Mouse (Mus musculus) frontal cortex, postnatal 36 days (tissue): ENCODE data around the gene Slc51a.
A peak's percentile ranks its signal among the peaks of the same experiment; 100 is the strongest.
"Not testable (repeated sequence)": the region's sequence is repeated elsewhere in the genome, so short reads cannot be mapped to it uniquely, and the experiment has no call there.

Source experiments
- DNase-seq, 2 experiments: peaks; one replicate each; pipeline ENCODE4 v3.0.0; 2022; ENCODE audit warnings: low spot score in 2 of 2

Slc51a gene

DNA sequence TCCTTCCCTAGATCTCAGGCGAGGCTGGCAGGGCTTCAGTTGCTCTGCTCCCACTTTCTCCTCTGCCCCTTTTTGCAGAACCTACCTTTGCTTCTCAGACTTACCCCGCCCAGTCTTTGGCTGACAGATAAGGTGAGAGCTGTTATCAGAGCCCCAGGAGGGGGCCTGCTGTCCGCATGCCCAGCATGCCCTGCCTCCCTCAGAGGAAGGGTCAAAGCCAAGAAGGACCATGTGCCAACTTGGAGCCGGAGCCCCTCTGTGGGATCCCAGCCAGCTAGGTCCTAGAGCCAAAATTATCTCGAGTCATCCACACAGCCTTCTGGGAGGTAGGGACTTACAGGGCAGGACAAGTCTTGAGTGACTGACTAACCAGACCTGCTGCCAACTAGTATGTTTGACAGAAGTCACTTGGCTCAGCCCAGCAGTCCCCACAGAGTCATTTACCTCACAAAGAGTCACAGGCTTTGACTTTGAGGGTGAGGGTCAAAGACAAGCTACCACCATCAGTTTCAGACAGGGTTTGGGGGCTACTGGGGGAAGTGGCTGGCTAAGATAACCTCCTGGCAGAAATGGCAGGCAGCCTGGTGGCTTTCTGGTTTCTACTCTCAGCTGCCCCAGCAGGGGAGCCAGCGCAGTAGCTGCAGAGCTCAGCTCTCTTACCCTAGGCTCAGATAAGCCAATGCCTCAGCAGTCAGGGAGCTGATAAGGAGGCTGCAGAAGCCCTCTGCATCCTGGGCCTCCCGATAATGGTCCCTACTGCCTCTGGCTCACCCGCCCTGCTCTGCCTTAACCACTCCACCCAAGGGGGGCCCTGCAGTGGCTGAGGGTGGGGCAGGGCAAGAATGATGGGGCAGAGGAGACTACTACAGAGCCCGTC is 21.6 kb upstream of the Slc51a start:
- no peak for DNase-seq

DNA sequence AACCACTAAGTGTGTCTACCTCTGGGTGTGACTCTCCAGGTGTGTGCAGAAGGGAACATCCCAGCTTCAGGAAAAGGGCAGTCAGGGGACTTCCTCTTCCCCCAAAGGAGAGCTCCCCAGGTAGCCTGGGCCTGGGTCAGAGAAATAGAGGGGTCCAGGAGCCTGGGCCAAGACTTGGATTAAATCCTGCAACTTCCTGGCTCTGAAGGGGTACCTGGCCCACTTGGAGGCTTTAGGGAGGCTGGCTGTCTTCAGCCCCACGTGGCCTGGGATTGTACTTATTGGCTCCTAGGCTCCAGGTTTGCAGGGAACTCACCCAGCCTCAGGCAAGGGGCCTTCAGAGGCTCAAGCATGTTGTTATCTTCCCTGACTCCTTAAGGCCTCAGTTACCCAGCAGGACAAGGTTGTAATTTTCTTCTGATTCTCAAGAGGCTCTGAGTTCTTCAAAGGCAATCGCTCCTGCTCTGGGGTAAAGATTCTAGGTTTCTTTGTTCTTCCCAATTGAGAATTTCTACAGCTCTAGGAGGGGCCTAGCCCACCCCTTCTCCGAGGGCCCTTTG is 20.9 kb upstream of the Slc51a start:
- no peak for DNase-seq

DNA sequence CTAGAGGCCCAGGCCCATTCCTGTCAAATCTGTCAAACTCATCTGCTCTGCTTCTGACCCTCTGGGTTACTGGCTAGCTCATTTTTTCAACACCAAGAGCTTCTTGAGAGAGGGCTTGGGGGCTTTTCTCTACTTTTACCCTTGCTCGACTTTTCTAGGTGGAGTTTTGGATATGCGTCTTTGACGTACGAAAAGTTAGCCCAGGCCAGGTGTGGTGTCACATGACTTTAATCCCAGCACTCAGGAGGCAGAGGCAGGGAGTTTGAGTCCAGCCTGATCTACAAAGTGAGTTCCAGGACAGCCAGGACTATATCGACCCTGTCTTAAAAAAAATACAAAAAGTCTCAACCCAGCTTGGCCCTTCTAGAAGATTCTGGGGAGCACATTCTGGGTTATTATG is 20.4 kb upstream of the Slc51a start:
- no peak for DNase-seq

DNA sequence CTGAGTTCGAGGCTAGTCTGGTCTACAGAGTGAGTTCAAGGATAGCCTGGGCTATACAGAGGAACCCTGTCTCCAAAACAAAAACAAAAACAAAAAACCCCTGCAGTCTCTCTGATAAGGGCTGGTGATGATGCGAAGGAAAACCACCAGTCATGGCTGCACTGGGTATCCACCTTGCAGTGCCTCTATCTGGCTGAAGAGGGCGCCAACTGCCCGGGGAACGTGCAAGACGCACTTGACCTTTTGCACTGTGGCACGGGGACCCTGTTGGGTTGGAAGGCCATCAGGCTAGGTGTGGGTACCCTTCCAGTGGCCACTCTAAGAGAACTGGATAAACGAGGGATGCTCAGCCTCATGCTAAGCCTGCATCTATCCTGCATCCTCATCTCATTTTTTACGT is 19.7 kb upstream of the Slc51a start:
- DNase-seq: peak; percentile 68 to 69

DNA sequence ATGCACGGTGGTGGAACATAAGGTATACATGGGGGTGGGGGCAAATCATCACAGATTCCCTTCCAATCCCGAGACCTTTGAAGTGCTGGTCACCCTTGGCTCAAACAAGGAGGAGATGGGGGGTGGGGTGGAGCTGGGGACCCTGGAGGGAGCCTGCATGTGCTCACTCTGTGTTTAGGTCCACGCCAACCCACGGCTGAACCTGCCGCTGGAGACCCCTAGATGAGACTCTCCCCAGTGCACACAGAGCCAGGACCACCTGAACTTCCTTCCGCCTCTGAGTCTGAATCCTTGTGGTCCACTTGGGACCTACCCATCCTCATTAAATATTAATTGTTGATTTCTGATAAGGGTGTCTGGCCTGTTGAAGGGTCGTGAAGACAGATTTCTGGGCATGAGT is 19.2 kb upstream of the Slc51a start:
- no peak for DNase-seq

DNA sequence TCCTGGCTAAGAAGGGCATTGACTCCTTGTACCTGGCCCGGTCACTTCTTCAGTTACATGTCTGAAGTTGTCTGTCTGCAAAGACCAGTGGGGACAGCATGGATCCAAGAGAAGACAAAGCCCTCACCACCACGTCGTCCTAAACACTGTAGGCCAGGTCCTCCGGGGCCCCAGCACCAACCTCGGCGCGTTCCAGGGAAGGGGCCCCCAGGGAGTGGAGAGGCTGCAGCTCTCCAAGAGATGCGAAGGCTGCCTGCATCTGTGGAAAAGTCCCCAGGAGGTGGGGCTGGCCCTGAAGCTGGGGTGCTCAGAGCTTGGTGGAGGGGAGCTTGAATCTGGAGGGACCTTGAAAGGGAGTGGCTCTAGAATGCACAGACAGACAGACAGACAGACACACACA is 18.6 kb upstream of the Slc51a start:
- DNase-seq: no peak

DNA sequence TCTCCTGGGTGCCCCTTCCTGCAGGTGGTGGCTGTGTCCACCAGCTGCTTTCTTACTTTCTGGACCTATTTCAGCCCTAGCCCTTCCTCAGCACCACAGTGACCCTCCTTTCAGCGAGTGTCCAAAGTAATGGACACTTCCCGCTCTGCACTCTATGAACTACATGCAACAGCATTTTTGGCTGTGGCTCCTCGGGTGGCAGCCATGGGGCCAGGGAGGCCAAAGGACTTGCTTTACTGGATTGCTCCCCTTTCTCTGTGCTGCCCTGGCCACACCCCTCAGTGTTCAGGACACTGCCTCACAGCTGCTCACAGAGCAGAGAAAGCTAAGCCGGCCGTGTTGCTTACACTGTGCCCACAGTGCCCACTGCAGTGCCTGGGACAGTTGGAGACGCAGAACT is 16.0 kb upstream of the Slc51a start:
- no peak for DNase-seq

DNA sequence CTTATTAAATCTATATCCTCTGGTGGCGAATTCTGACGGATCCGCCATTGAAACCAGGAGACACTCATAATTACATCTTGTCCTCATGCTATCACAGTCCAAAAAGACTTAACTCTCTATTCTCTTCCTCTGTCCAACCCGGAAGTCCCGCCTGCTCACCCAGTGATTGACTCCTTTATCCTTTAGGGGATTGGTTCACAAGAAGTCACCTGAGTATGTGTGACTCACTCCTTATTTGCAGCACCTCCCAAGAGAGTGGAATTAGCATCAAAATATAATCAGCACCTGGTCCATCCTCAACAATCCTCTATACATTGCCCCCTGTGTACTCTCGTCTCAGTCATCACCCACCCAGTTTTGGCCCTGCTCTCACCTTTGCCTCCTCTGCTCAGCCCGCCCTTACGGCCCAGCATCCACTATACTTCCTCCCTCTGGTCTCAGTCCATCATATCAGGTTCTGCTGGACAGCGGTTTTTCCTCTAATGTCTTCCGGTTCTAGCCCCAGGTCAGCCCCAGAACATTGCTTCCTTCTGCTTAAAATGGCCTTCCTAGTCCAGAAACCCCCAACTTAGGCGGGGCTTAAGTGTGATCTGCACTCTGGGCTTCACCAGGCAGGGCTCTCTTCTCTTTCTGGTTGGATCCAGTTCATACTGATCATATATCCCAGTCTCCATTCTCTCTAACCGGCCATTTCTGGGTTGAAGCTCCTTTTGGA is 15.1 kb upstream of the Slc51a start:
- no peak for DNase-seq

DNA sequence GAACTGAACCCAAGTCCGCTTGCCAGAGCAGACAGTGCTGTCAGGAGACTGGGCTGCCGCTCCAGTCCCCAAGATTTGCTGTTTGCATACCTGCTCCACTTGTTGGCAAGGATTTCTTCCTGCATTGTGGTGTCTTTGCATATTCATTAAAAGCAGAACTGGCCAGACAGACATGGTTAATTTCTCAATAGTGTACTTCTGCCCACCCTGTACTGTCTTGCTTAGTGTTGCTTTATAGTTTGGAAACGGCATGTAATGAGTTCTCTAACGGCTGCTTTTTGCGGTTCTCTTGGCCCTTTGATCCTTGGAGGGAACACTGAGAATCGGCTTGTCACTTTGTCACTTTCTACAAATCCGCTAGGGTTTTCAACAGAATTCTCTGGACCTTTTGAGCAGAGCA is 13.8 kb upstream of the Slc51a start:
- no peak for DNase-seq

DNA sequence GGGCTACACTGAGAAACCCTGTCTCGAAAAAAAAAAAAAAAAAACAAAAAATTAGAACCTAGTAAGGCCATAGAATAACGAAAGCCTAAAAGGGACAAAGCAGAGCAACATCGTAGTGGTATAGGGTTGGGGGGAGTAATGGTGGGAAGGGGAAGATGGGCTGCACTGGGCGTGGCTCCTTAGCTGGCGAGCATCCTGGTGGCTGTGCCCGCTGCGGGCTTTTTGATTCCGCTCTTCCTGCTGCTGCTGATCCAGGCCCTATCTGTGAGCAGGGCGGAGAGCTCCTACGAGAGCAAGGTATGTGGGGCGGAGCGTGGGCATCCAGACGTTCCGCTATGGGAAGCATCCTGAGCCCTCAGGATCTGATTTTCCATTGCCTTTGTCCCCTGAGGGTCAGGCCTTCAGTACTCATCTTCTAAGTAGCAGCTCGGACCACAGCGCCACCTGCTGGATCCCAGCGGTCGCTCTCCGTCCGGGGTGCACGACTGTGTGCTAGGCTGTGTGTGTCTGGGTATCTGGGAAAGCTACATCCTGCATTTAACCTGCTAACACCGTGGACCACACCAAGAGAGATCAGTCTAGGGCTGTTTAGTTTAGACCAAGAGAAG is 11.9 kb upstream of the Slc51a start:
- peak; percentile 85 to 91 for DNase-seq

DNA sequence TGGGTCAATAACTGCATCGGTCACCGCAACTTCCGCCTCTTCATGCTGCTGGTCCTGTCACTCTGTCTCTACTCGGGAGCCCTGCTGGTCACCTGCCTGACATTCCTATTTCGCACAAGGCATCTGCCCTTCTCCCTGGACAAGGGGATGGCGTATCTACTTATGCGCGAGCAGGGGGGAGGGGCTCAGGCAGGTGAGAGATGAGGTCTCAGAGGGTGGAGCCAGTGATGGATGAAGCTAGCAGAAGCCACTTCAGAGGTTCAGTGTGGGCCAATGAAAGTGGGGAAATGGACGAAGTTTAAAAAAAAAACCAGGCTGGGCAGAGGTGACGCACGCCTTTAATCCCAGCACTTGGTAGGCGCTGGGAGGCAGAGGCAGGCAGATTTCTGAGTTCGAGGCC is 11.3 kb upstream of the Slc51a start:
- no peak for DNase-seq

DNA sequence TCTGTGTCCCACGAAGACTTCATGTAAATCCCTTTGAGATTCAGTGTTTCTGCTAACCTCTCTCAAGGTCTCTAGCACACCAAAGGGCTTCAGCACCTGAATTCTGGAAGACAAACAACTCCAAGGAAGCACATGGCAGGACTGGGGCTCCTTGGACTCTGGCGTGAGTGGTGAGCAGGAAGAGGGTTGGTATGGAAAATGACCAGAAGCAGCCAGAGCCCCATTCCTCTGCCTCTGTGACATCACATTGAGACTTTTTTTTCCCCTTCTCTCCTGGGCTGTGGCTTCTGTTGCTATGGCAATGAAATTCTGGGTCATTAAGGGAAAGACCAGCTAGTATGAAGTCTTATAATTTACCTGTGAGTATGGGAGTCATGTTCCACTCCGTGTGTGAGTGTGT is 8.3 kb upstream of the Slc51a start, which contains the start of gene Zdhhc19:
Zdhhc19 (plus strand) TSS at position 301 of the 400 bp plus-strand sequence.
- DNase-seq: no peak

DNA sequence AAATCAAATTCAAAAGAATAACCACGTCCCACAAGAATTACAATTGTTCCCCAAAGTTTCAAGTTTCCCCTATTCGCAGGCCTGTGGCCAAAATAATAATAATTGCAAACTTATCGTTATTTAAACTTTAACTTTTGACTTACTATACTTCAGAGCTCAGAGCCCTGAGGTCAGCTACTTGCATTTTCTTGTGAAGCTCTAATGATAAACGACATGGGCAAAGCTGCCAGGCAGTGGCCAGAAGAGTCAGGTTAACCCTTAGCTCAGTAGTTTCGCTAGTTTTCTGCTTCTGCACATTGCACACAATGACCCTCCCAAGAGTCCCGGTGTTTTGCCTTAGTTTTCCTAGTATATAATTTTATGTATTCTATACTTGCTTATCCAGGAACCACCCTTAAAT is 6.7 kb upstream of the Slc51a start:
- DNase-seq: not testable (repeated sequence)

DNA sequence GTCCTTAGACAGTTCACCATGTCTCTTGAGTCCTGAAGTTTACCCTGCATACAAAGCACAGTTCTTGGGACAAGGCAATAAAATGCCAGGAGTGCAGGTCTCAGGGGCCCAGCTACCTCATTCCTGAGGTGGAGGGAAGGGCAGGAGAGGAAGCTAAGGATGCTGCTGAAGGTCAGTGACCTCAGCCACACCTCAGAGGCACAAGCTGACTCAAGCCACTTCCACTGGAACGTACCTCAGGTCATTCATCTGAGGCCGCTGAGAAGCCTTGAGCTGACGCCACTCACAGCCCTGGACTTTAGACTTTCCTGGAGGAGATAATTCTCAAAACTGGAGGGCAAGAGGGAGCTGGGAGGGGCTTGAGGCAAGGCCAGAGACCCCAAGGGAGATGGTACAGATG is 1.3 kb upstream of the Slc51a start:
- DNase-seq: no peak

DNA sequence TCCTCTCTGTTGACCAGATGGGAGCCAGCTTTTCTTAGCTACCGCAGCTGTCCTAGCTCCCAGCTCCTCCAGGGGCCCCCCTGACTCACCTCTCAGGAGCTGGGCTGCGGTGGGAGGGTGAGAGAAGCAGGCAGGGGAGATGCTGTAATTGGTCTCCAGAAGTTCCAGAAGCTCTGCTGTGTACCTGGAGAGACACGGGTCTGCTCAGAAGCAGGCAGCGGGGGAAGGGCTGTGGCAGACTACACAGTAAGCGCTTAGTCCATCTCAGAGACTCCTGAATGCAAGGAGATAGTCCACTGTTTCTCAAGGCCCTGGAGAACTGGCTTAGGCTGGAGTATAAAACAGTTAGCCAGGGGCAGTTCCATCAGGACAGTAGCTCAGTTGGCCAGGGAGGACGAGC is 1.6 kb downstream of the Slc51a start:
- DNase-seq: no peak

DNA sequence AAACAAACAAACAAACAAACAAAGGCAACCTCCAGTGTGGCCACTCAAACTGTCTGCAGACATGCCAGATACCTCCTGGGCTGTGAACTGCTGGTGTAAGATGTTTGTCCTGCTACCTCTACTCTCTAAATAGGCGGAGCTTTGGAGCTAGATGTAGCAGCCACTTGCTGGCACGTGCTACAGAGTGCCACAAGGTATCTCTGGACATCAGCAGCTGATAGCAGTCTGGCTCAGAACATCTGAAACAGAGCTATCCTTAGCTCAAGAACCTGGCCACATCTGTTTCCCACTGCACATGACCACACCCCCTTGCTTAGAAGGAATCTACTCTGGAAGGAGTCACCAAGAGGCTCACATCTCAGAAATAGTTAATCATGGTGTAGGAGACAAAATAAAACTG is 2.5 kb downstream of the Slc51a start:
- no peak for DNase-seq

DNA sequence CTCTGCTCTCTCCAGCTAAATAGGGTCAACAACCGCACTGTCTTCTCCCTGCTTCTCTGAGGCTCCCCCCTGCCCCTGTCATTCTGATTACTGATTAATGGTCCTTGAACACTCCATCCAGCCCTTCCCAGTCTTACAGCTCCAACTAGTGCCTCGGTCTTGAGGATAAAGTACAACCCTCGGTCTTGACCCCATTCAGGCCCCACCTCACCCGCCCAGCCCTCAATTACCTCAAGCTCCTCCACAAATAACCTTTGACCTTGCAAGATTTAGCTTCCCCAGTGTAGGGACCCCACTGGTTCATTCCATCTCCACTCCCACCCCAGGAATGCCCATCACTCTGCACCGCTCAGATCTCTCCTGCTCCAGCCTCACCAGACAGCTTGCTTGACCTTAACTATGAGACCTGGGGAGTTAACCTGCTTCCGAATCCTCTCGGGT is 3.2 kb downstream of the Slc51a start:
- no peak for DNase-seq

DNA sequence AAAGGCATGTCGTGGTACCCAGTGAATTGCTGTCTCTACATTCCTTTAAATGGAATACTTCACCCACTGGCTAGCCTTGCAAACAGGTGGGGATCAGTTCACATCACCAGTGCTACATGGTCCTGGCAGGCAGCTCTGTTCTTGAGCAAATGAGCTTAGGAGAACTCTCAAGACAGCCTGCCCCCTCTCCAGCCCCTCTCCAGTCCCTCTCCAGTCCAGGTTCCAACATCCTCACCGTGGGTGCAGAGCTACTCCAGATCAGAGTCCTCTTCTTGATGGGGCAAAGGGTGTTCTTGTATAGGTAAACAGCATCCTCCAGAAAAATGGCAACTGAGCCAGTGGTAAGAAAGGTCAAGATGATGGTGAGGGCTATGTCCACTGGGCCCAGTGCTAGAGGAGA is 8.3 kb downstream of the Slc51a start:
- DNase-seq: no peak

DNA sequence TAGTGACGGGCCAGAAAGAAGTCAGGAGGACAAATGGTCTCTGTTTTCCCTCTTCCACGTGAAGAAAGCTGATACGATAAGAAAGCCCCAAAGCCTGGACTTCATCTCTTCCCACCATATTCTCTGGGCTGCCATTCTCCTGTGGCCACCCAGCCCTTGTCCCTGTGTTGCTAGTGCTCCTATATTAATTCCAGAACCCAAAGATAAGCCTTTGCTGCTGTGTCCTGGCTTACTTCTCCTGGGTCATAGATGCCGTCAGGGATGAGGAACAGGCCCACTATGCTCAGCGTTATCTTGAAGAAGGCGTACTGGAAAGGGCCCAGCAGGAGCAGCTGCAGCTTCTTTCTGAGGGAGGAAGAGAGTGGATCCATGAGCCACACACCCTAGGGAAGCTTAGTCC is 10.4 kb downstream of the Slc51a start:
- DNase-seq: no peak

DNA sequence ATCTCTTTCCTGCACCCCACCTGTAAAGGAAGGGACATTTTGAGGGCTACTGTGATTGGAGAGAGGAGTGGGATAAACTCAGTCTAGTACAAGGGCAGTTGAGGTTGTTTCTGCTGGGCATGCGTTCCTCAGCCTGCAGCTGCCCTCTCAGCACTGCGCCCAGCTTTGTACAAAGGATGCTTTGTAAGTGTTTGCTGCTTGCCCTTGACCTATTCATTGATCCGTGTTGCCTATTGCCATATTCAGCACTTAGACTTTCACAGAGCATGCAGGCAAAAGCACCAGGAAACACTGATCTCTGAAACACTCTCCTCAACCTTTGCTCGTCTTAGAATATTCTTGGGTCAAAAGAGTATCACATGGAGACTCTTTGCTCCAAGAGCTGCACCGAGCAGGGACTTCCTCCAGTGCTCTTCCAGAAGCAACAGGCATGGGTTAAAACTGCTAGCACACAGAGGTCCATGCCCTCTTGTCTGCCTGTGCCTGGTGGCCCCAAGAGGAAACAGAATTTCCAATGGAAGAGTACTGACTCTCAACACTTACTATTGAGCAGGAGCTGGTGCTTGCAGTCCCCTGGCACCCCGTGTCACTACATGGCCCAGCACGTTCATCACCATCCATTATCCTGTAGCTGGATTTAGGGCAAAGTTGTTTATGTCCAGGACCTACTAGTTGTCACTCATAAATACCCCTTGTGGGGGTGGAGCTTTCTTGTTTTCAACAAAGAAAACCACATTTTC is 15.2 kb downstream of the Slc51a start:
- DNase-seq: no peak

DNA sequence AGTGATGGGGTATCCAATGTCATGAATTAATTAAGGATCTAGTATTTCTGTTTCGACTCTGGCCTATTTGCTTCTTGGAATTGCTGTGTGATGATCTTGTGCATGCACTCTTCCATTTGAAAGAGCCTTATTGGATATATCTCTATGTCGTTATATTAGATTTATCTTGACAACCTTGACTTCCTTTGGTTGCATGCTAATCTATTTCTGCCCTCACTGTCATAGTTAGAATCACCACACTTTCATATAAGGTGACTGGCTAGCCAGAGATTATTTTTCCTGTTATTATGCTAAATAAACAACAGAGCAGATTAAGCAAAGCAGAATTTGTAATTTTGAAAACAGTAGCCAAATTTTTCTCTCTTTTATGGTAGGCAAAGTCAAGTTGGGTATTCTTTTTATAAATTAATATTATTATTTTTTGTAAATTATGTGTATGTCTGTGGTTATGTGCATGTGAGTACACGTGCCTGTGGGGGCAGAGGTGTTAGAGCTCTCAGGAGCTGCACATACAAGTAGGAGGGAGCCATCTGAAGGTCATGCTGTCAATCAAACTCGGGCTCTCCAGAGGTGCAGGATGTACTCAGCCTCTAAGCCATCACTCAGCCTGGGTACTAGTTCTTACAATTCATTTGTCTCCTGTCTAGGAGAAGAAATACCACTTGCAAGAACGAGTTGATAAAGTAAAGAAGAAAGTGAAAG is 18.1 kb downstream of the Slc51a start:
- DNase-seq: no peak
